Mouse (Mus musculus) heart, embryonic 10.5 days (tissue): Measurements from ENCODE around the gene Tspan4. TPM values are rescaled to one million over a fixed set of nuclear protein-coding genes. Genes with fewer than 3 reads are reported as not detected.
A peak's percentile ranks its signal among the peaks of the same experiment; 100 is the strongest.

Experiments
- DNase-seq: peaks from one replicate; pipeline ENCODE4 v3.0.0-alpha.2; 2017; ENCODE audit warnings: low spot score
- H3K27ac ChIP-seq: fragments of 300-500 bp; sonication (generic); 2 replicates; pipeline ENCODE4 v1.5.1; 2016; ENCODE audit warnings: mild to moderate bottlenecking
- H3K27me3 ChIP-seq: fragments of 300-500 bp; sonication (generic); 2 replicates; pipeline ENCODE4 v1.6.1; 2016; ENCODE audit warnings: mild to moderate bottlenecking; ENCODE audit not compliant: poor library complexity, insufficient read depth, severe bottlenecking
- H3K36me3 ChIP-seq: fragments of 300-500 bp; sonication (generic); 2 replicates; pipeline ENCODE4 v1.6.1; 2016; ENCODE audit warnings: mild to moderate bottlenecking, moderate library complexity
- H3K4me1 ChIP-seq: fragments of 300-500 bp; sonication (generic); 2 replicates; pipeline ENCODE4 v1.6.1; 2016; ENCODE audit warnings: mild to moderate bottlenecking
- H3K4me3 ChIP-seq: fragments of 300-500 bp; sonication (generic); 2 replicates; pipeline ENCODE4 v1.5.1; 2016; ENCODE audit warnings: mild to moderate bottlenecking, moderate library complexity
- H3K9me3 ChIP-seq: fragments of 300-500 bp; sonication (generic); 2 replicates; pipeline ENCODE4 v1.6.1; 2016; ENCODE audit warnings: mild to moderate bottlenecking, moderate library complexity
- WGBS: fragments of 180-500 bp; shearing (Covaris S2); methylation state at CpG from one replicate; pipeline ENCODE4 v1.1.7; 2016; 5-methylcytosine and 5-hydroxymethylcytosine counted together
- polyA plus RNA-seq: library from polyadenylated mRNA; unstranded; fragments of >200 nt; fragmentation: Nextera tagmentation; extraction: Ambion mirVana; gene quantifications from 2 replicates; pipeline ENCODE4 v1.2.1, GENCODE M21; 2016

Tspan4 gene
- polyA plus RNA-seq, 1 experiment from 2014 or later, result 69.0 TPM

GRCm38 (mm10) chr7:141477578-141478269 lies 2.7 kb downstream of the Tspan4 start:
- peaks cover 4% of the 10 kb centered on the region for H3K27me3 ChIP-seq
- H3K9me3 ChIP-seq, result no peaks in the 10 kb centered on the region
- H3K27ac ChIP-seq, result peak overlapping the region; percentile 99
- H3K36me3 ChIP-seq, result peaks cover 2% of the 10 kb centered on the region
- peaks cover 71% of the 10 kb centered on the region for H3K4me1 ChIP-seq
- peak overlapping the region; percentile 92 for H3K4me3 ChIP-seq
- no peak for DNase-seq
- WGBS, result 50% methylated on average over 4 of the region's 4 CpGs

GRCm38 (mm10) chr7:141478270-141478748 lies 3.3 kb downstream of the Tspan4 start:
- no peak for DNase-seq
- Histone ChIP-seq H3K9me3 (no peaks in the 10 kb centered on the region), H3K36me3 (no peaks in the 10 kb centered on the region), H3K4me3 (peak overlapping the region; percentile 92; the same call in 1 of the 2 replicates), H3K4me1 (peaks cover 72% of the 10 kb centered on the region), H3K27me3 (peaks cover 10% of the 10 kb centered on the region), H3K27ac (peak overlapping the region; percentile 99)
- WGBS, result 62% methylated on average over 5 of the region's 5 CpGs

GRCm38 (mm10) chr7:141480842-141481497 lies 5.9 kb downstream of the Tspan4 start:
- H3K4me3 ChIP-seq, result peak overlapping the region; percentile 73

DNA sequence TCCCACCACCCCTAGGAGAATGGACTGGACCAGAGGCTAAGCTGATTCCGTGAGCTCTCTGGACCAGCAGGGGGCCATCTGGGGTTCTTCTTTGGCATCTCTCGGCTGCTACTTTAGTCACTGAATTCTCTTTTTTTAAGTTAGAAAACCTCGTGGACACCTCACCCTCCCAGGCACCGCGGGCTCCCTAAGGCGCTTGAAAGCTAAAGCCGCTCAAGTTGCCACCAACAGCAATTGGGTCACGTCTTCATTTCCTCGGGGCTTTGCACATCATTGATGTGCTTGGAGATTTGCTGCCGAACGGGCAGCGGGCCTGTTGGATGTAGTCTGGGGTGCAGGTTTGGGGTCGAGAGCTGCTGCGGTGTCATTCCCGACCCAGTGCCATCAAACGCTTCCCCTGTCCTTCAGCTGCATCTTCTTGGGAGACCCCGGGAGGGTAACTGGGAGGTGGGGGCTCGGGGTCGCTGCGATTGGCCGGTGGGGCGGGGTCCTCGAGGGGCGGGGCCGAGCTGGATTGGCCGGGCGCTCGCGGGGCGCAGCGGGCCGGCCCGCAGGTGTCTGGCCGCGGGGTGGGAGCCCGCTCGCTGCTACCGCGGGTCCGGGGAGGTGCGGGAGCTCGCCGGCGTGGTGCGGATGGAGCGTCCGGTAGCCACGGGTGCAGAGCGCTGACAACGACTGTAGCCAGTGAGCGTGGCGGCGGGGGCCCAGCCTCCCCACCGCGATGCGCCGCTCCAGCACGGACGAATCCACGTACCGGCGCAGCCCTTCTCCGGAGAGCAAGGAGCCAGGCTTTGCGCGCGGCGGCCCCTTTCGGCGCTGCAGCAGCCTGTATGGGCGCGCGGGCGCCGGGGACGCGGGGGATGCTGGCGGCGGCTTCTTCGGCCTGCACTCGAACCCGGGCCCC lies 6.7 kb downstream of the Tspan4 start:
- 2% methylated on average over 81 of the region's 81 CpGs for WGBS
- H3K9me3 ChIP-seq, result no peaks in the 10 kb centered on the region
- peak overlapping the region; percentile 73 for H3K4me3 ChIP-seq
- H3K27ac ChIP-seq, result peak overlapping the region; percentile 75
- peaks cover 15% of the 10 kb centered on the region for H3K27me3 ChIP-seq
- no peak for DNase-seq
- H3K4me1 ChIP-seq, result peaks cover 49% of the 10 kb centered on the region
- peaks cover 4% of the 10 kb centered on the region; the same call in 1 of the 2 replicates for H3K36me3 ChIP-seq

More at GRCm38 (mm10) chr7:141480842-141481497, 5.9 kb downstream of the Tspan4 start:
- H3K36me3 ChIP-seq, result no peaks in the 10 kb centered on the region
- H3K27me3 ChIP-seq, result peaks cover 15% of the 10 kb centered on the region
- H3K4me1 ChIP-seq, result peaks cover 57% of the 10 kb centered on the region
- H3K27ac ChIP-seq, result no peak overlapping the region
- peak; percentile 87 for DNase-seq
- 12% methylated on average over 10 of the region's 10 CpGs for WGBS
- H3K9me3 ChIP-seq, result no peaks in the 10 kb centered on the region

DNA sequence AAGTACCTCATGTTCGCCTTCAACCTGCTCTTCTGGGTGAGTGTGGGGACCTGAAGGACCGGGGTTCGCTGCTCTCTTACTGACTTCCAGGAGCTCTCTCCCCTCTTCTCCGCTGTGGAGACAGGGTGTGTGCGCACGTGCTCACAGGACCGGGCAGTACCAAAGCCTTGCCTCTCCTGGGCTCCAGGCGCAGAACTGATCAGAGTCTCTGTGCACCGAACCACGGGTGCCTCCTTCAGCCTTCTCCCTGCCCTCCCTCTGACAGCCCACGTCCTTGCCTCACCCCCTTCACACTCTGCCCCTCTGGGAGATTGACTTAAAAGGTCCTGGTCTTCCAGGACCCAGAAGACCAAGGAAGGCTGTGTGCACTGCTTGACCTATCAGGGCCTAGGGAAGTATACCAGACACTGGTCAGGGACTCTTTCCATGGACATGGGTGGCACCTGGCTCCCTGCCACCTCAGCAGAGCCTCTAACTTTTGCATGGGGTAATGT lies 7.5 kb downstream of the Tspan4 start:
- 13% methylated on average over 11 of the region's 11 CpGs for WGBS
- DNase-seq, result no peak
- peak overlapping the region; percentile 73 for H3K4me3 ChIP-seq
- peaks cover 15% of the 10 kb centered on the region for H3K27me3 ChIP-seq
- peaks cover 41% of the 10 kb centered on the region for H3K4me1 ChIP-seq
- H3K36me3 ChIP-seq, result peaks cover 10% of the 10 kb centered on the region; the same call in 1 of the 2 replicates
- H3K9me3 ChIP-seq, result no peaks in the 10 kb centered on the region
- H3K27ac ChIP-seq, result peak overlapping the region; percentile 75; the same call in 1 of the 2 replicates

GRCm38 (mm10) chr7:141483114-141483653 lies 8.1 kb downstream of the Tspan4 start:
- peaks cover 15% of the 10 kb centered on the region for H3K27me3 ChIP-seq
- H3K4me1 ChIP-seq, result peaks cover 35% of the 10 kb centered on the region
- H3K4me3 ChIP-seq, result no peak overlapping the region
- 82% methylated on average over 6 of the region's 6 CpGs for WGBS
- DNase-seq, result no peak
- no peaks in the 10 kb centered on the region for H3K9me3 ChIP-seq
- H3K36me3 ChIP-seq, result peaks cover 10% of the 10 kb centered on the region; the same call in 1 of the 2 replicates
- no peak overlapping the region for H3K27ac ChIP-seq

DNA sequence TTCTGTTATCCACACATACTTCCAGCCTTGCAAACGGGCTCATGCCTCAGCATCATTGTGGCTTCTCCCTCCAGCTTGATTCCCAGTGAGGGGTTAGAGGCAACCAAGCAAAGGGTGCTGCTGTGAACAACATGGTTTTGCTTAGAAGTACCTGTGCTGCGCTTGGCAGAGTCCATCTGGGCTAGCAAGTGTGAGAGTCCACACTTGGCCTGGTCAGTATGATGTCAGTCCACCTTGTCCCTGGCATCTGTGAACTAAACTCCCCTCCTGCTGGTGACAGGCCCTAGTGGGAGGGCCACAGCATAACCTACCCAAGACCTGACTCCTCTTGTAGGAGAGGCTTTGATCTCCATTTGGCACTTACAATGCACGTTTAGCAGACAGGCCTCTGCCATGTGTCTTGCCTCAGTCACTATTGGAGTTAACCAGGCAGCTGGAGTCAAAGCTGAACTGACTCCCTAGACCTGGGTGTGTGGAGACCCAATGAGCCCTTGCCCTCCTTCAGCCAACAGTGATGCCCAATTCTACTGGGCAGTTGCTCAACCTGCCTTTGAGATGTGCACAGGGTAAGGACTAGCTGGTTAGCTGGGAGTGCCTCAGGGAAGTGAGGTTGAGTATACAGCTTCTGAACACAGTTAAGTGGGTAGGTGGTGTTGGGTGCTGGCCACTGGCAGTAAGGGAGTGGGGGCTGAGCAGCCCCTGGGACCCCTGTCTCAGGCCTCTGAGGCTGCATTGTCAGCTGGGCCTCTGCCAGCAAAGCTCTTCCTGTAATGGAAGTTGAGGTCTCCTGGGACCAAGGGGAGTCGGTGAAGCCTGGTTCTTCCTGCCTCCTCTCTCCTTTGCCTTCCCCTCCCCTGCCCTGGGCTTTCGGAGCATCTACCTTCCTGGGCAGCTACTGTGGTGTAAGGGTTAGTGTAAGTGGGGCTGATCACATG lies 9.4 kb downstream of the Tspan4 start:
- DNase-seq, result no peak
- Histone ChIP-seq H3K4me1 (peaks cover 31% of the 10 kb centered on the region), H3K27ac (no peak overlapping the region), H3K9me3 (no peaks in the 10 kb centered on the region), H3K4me3 (no peak overlapping the region), H3K27me3 (peaks cover 15% of the 10 kb centered on the region), H3K36me3 (peaks cover 10% of the 10 kb centered on the region; the same call in 1 of the 2 replicates)
- WGBS, result 70% methylated on average over 5 of the region's 5 CpGs

- peaks cover 10% of the 10 kb centered on the region; the same call in 1 of the 2 replicates for H3K36me3 ChIP-seq
- DNase-seq, result no peak
- no peak overlapping the region for H3K4me3 ChIP-seq
- H3K27me3 ChIP-seq, result peaks cover 15% of the 10 kb centered on the region
- no peak overlapping the region for H3K27ac ChIP-seq
- 88% methylated on average over 2 of the region's 2 CpGs for WGBS
- H3K4me1 ChIP-seq, result peaks cover 31% of the 10 kb centered on the region
- no peaks in the 10 kb centered on the region for H3K9me3 ChIP-seq
Measured at GRCm38 (mm10) chr7:141485186-141485585, 10.1 kb downstream of the Tspan4 start.

DNA sequence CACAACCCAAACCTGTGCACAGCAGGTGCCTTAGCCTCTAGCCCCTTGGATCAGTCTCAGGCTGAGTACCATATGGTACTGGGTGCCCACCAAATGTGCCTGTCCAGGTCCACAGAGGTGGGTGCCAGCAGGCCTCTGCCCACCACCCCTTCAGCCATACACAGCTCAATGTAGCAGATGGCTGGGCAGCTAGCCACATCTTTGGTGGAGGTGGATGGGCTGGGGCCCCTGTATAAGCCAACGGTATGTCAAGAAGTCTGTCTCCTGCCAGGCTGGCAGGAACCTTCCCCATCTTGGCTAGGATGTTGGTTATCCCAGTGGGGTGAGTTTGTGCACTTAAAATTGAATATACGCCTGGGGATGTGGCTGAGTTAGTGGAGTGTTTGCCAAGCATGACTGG lies 10.6 kb downstream of the Tspan4 start:
- 87% methylated on average over 2 of the region's 2 CpGs for WGBS

DNA sequence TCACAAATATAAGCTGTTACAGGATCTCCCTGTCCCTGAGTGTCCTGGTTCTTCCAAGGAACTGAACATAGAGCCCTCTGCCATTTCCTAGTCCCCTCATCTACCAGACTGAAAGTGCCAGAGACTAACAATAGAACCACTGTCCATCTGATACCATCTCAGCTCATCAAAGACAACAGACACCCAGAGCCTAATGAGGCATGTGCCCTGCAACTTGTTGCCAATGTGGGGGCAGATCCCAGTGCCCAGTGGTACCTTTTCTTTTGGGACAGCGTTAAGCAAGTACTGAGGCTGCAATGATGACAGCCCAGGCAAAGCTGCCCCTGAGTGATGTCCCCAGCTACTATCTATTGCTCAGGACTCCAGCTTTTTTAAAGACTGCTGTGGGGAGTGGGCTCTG lies 11.2 kb downstream of the Tspan4 start:
- peaks cover 22% of the 10 kb centered on the region for H3K4me1 ChIP-seq
- WGBS, result 92% methylated on average over 1 of the region's 1 CpGs
- no peak overlapping the region for H3K27ac ChIP-seq
- peaks cover 15% of the 10 kb centered on the region; the same call in 1 of the 2 replicates for H3K36me3 ChIP-seq
- H3K9me3 ChIP-seq, result no peaks in the 10 kb centered on the region
- DNase-seq, result no peak
- H3K27me3 ChIP-seq, result peaks cover 15% of the 10 kb centered on the region
- H3K4me3 ChIP-seq, result no peak overlapping the region

More for the DNA sequence above, 10.6 kb downstream of the Tspan4 start:
- peaks cover 10% of the 10 kb centered on the region; the same call in 1 of the 2 replicates for H3K36me3 ChIP-seq
- peaks cover 28% of the 10 kb centered on the region for H3K4me1 ChIP-seq
- DNase-seq, result no peak
- H3K27me3 ChIP-seq, result peaks cover 15% of the 10 kb centered on the region
- H3K9me3 ChIP-seq, result no peaks in the 10 kb centered on the region
- H3K27ac ChIP-seq, result no peak overlapping the region
- H3K4me3 ChIP-seq, result no peak overlapping the region

DNA sequence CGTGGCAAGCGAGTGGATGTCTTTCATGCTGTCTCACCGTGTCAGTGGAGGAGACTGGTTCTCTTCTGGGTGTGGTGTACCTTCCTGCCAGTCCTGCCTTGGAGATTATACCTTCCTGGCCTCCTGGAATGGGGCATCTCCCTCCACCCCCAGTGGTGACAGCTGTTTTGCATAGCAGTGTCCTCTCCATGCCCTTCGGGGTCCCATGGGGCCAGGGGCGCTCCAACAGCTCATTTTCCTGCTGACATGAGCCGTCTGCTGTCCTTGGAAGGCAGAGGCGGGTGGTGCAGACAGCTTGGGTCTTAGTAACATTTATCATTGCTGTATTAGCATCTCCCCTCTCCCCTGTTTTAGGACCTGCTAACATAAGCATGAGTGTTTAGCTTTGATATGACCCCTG lies 12.1 kb downstream of the Tspan4 start:
- Histone ChIP-seq H3K9me3 (no peaks in the 10 kb centered on the region), H3K27me3 (peaks cover 15% of the 10 kb centered on the region), H3K27ac (no peak overlapping the region), H3K4me3 (no peak overlapping the region), H3K36me3 (peaks cover 23% of the 10 kb centered on the region; the same call in 1 of the 2 replicates), H3K4me1 (peaks cover 13% of the 10 kb centered on the region)
- WGBS, result 71% methylated on average over 7 of the region's 7 CpGs
- DNase-seq, result no peak
